Mouse (Mus musculus) heart, embryonic 11.5 days (tissue): ENCODE data around the gene Nol9. TPM values are rescaled to one million over a fixed set of nuclear protein-coding genes. Genes with fewer than 3 reads are reported as not detected.
A peak's percentile ranks its signal among the peaks of the same experiment; 100 is the strongest.
"Not testable (repeated sequence)": the region's sequence is repeated elsewhere in the genome, so short reads cannot be mapped to it uniquely, and the experiment has no call there.

ENCODE experiments used
- ATAC-seq: fragments of 200-750 bp; cut with Nextera tagmentation; replicated peaks from 2 replicates; pipeline ENCODE4 v1.8.0; 2017; ENCODE audit warnings: moderate library complexity; ENCODE audit not compliant: insufficient number of reproducible peaks, low FRiP score, low TSS enrichment
- H3K27ac ChIP-seq: fragments of 300-500 bp; sonication (generic); 2 replicates; pipeline ENCODE4 v1.5.1; 2014; ENCODE audit warnings: mild to moderate bottlenecking, low read depth, low read length
- H3K27me3 ChIP-seq: fragments of 300-500 bp; sonication (generic); 2 replicates; pipeline ENCODE4 v1.6.1; 2014; ENCODE audit warnings: mild to moderate bottlenecking, low read length, mixed read lengths; ENCODE audit not compliant: control insufficient read depth, insufficient read depth
- H3K36me3 ChIP-seq: fragments of 300-500 bp; sonication (generic); 2 replicates; pipeline ENCODE4 v1.6.1; 2014; ENCODE audit warnings: mild to moderate bottlenecking, low read length, moderate library complexity, mixed read lengths; ENCODE audit not compliant: control insufficient read depth, insufficient read depth
- H3K4me1 ChIP-seq: fragments of 300-500 bp; sonication (generic); 2 replicates; pipeline ENCODE4 v1.6.1; 2014; ENCODE audit warnings: low read length; ENCODE audit not compliant: control insufficient read depth, insufficient read depth
- H3K4me2 ChIP-seq: fragments of 300-500 bp; sonication (generic); 2 replicates; pipeline ENCODE4 v1.6.1; 2014; ENCODE audit warnings: mild to moderate bottlenecking, moderate library complexity
- H3K4me3 ChIP-seq: fragments of 300-500 bp; sonication (generic); 2 replicates; pipeline ENCODE4 v1.5.1; 2014; ENCODE audit warnings: low read depth, low read length
- H3K9ac ChIP-seq: fragments of 300-500 bp; sonication (generic); 2 replicates; pipeline ENCODE4 v1.6.1; 2014; ENCODE audit warnings: mild to moderate bottlenecking, low read depth, low read length, moderate library complexity
- H3K9me3 ChIP-seq: fragments of 300-500 bp; sonication (generic); replicated peaks from 2 replicates; pipeline ENCODE4 v1.6.1; 2016; ENCODE audit warnings: low read length; ENCODE audit not compliant: control insufficient read depth
- WGBS: fragments of 180-500 bp; shearing (Covaris S2); extraction: QIAGEN DNeasy Blood & Tissue Kit; methylation state at CpG from one replicate; pipeline ENCODE4 v1.1.7; 2014; ENCODE audit not compliant: insufficient replicate concordance; 5-methylcytosine and 5-hydroxymethylcytosine counted together
- polyA plus RNA-seq: library from polyadenylated mRNA; unstranded; fragments of >200 nt; fragmentation: Nextera tagmentation; extraction: Ambion mirVana; gene quantifications from 2 replicates; pipeline ENCODE4 v1.2.1, GENCODE M21; 2014

Nol9 gene
- polyA plus RNA-seq, 1 experiment from 2014 or later: 18.0 TPM

GRCm38 (mm10) chr4:152029087-152029486, 10.0 kb upstream of the Nol9 start:
- Histone ChIP-seq H3K36me3 (no peaks in the 10 kb centered on the region), H3K9ac (no peak overlapping the region), H3K4me1 (peaks cover 35% of the 10 kb centered on the region), H3K4me2 (no peak overlapping the region), H3K9me3 (no peaks in the 10 kb centered on the region), H3K27me3 (peaks cover 12% of the 10 kb centered on the region), H3K27ac (no peak overlapping the region), H3K4me3 (no peak overlapping the region)
- WGBS: 33% methylated on average over 5 of the region's 5 CpGs
- ATAC-seq: no peak

- H3K9ac ChIP-seq: no peak overlapping the region
- H3K27me3 ChIP-seq: peaks cover 12% of the 10 kb centered on the region
- H3K4me3 ChIP-seq: no peak overlapping the region
- no peak for ATAC-seq
- WGBS: 76% methylated on average over 4 of the region's 4 CpGs
- no peaks in the 10 kb centered on the region for H3K36me3 ChIP-seq
- no peaks in the 10 kb centered on the region for H3K9me3 ChIP-seq
- H3K4me1 ChIP-seq: peaks cover 29% of the 10 kb centered on the region
- H3K27ac ChIP-seq: no peak overlapping the region
- H3K4me2 ChIP-seq: no peak overlapping the region
These were observed 9.1 kb upstream of the Nol9 start for GRCm38 (mm10) chr4:152029997-152030396.

- Histone ChIP-seq H3K27me3 (peaks cover 12% of the 10 kb centered on the region), H3K4me2 (no peak overlapping the region), H3K27ac (no peak overlapping the region), H3K9ac (no peak overlapping the region), H3K4me3 (no peak overlapping the region), H3K9me3 (no peaks in the 10 kb centered on the region), H3K36me3 (no peaks in the 10 kb centered on the region), H3K4me1 (peaks cover 9% of the 10 kb centered on the region)
- WGBS: 82% methylated on average over 13 of the region's 13 CpGs
- no peak for ATAC-seq
These were observed 6.2 kb upstream of the Nol9 start for GRCm38 (mm10) chr4:152032922-152033321.

- H3K9me3 ChIP-seq, H3K4me3 ChIP-seq, H3K9ac ChIP-seq, H3K36me3 ChIP-seq, H3K27ac ChIP-seq, H3K4me2 ChIP-seq, ATAC-seq: not testable (repeated sequence)
- H3K4me1 ChIP-seq: peaks cover 10% of the 10 kb centered on the region
- H3K27me3 ChIP-seq: peaks cover 12% of the 10 kb centered on the region
- WGBS: 90% methylated on average over 6 of the region's 6 CpGs
These were observed 2.7 kb upstream of the Nol9 start for GRCm38 (mm10) chr4:152036464-152036863.

- Histone ChIP-seq H3K27me3 (no peaks in the 10 kb centered on the region), H3K9ac (peak within 1 kb of the TSS; percentile 87), H3K9me3 (no peaks in the 10 kb centered on the region), H3K36me3 (peaks cover 19% of the 10 kb centered on the region), H3K4me3 (peak within 1 kb of the TSS; percentile 100), H3K4me1 (peaks cover 7% of the 10 kb centered on the region), H3K27ac (no peak within 1 kb of the TSS), H3K4me2 (peak within 1 kb of the TSS; percentile 95)
- ATAC-seq: no peak
- WGBS: 48% methylated on average over 10 of the region's 10 CpGs
These were observed 716 bp upstream of the Nol9 start, which contains the start of gene Tas1r1 for GRCm38 (mm10) chr4:152038225-152038984. Tas1r1 (minus strand) TSS chr4:152038568.

- Histone ChIP-seq H3K4me3 (peak overlapping the region; percentile 100), H3K9me3 (no peaks in the 10 kb centered on the region), H3K36me3 (peaks cover 25% of the 10 kb centered on the region), H3K27me3 (no peaks in the 10 kb centered on the region), H3K27ac (no peak overlapping the region), H3K9ac (peak overlapping the region; percentile 87), H3K4me2 (peak overlapping the region; percentile 95), H3K4me1 (peaks cover 7% of the 10 kb centered on the region)
- 2% methylated on average over 25 of the region's 25 CpGs for WGBS
- no peak for ATAC-seq
These were observed 750 bp downstream of the Nol9 start for GRCm38 (mm10) chr4:152039831-152040310.

GRCm38 (mm10) chr4:152041924-152042641, 3.0 kb downstream of the Nol9 start:
- Histone ChIP-seq H3K36me3 (peaks cover 39% of the 10 kb centered on the region), H3K27ac (no peak overlapping the region), H3K4me2 (no peak overlapping the region), H3K27me3 (no peaks in the 10 kb centered on the region), H3K9ac (no peak overlapping the region), H3K9me3 (no peaks in the 10 kb centered on the region), H3K4me3 (no peak overlapping the region), H3K4me1 (peaks cover 7% of the 10 kb centered on the region)
- ATAC-seq: no peak
- 95% methylated on average over 22 of the region's 22 CpGs for WGBS

- Histone ChIP-seq H3K36me3 (peaks cover 48% of the 10 kb centered on the region), H3K27ac (no peak overlapping the region), H3K4me3 (no peak overlapping the region), H3K4me1 (peaks cover 7% of the 10 kb centered on the region), H3K9me3 (no peaks in the 10 kb centered on the region), H3K4me2 (no peak overlapping the region), H3K9ac (no peak overlapping the region), H3K27me3 (no peaks in the 10 kb centered on the region)
- WGBS: 88% methylated on average over 3 of the region's 3 CpGs
- no peak for ATAC-seq
These were observed 4.0 kb downstream of the Nol9 start for GRCm38 (mm10) chr4:152043171-152043570.
